Mouse (Mus musculus): ENCODE results near the gene Epor.

DNA sequence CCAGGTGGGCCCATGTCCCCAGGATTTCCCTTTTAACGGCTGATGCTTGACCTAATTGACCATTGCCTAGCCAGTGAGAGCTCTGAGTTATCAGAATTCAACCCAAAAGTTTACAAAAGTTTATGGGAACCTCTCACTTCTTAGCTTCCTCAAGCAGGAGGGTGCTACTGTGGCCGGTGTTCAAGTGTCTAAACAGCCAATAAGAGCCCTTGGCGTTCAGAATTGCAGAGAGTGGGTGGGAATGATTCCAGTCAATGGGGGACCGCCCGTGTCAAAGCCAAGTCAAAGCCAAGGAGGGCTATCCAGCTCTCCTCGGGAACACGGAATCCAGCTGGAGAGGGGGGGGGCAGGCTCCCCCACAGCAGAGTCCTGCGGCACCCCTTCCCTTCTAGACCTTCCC lies 15.2 kb downstream of the Epor start:
- no peak for TF ChIP-seq MXI1 (IDR thresholded peaks at IDR 0.05; ENCODE audit: low read depth, low read length)
- no peak for TF ChIP-seq POLR2AphosphoS5 (IDR thresholded peaks at IDR 0.05; ENCODE audit: borderline replicate concordance, low read depth, low read length)
- TF ChIP-seq RCOR1 (IDR thresholded peaks at IDR 0.05; ENCODE audit: low read depth, low read length) = no peak
- TF ChIP-seq CTCF (IDR thresholded peaks at IDR 0.05 in 2 of 3, conservative IDR thresholded peaks at IDR 0.05 in 1 of 3; ENCODE audit: control insufficient read depth in 1 of 3, insufficient read depth in 1 of 3, low read depth in 2 of 3, low read length in 3 of 3, poor library complexity in 1 of 3, severe bottlenecking in 1 of 3) = no peak
- no peak for TF ChIP-seq ELF1 (IDR thresholded peaks at IDR 0.05; ENCODE audit: low read depth, low read length)
- TF ChIP-seq POLR2A (IDR thresholded peaks at IDR 0.05; ENCODE audit: control insufficient read depth in 1 of 2, insufficient read depth in 1 of 2, low read depth in 1 of 2, low read length in 2 of 2, poor library complexity in 1 of 2) = no peak
- TF ChIP-seq GATA1 (IDR thresholded peaks at IDR 0.05; ENCODE audit: low read depth, low read length) = no peak
- TF ChIP-seq JUND (IDR thresholded peaks at IDR 0.05; ENCODE audit: low read depth, low read length) = no peak
- no peak for TF ChIP-seq EP300 (IDR thresholded peaks at IDR 0.05; ENCODE audit: low read depth in 1 of 2, low read length in 2 of 2)
